In the genomic region with DNA sequence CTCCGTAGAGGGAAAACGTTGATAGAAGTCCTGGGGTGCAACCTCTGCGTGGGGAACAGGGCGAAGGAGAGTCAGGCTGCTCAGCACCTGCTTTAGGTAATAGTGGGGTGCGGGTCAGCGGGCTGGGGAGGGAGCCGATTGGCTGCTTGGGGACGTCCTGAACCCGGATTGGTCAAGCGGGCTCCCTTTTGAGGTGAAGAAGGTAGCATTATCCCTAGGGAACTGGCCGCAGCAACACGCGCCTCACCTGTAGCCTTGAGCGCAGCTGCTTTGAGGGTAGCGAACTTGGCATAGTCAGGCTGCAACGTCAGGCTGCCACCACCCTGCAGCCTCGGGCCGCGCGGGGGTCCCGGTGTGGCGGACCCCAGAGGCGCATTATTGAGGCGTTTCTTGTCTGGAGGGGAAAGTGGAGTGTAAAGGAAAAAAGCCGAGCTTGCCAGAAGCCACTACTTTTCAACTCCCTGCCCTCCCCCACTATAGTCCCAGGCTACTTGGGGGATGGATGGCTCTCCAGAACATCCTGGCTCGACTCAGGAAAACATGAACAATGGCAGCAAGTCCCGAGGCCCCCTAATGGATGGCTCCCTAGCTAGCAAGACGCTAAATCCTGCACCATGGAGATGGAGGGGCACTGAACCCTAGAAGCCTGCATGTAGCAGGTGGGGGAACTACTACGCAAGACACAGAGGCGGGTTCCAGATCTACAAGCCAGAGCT, we compare ENCODE assay signal across 14 mouse cellular contexts. TPM values are rescaled to one million over a fixed set of nuclear protein-coding genes. Genes with fewer than 3 reads are reported as not detected.
DNase-seq lines count a peak whose midpoint lies in the region; ATAC-seq and TF ChIP-seq lines count a peak whose summit lies in the region.
"Had no signal": no experiment of that assay in that cellular context is flagged by ENCODE, and none has a peak within 500 bp of the region (broad histone marks: within the 10 kb centered on the region; RNA-seq: fewer than 3 reads in every experiment).

No protein-coding gene starts in this region.

- ATAC-seq in heart, embryonic 12.5 days (ENCODE audit: insufficient number of reproducible peaks, low FRiP score) = no peak
- no peak for ATAC-seq in midbrain, embryonic 13.5 days
- ATAC-seq: activated CD4-positive, CD25-positive, alpha-beta regulatory T cell, adult 4 months; intestine, postnatal 0 days had no signal

- peaks cover 33% of the 10 kb centered on the region for H3K36me3 ChIP-seq in heart, embryonic 12.5 days
- H3K36me3 ChIP-seq in E14TG2a.4 (ENCODE audit: insufficient read depth, low read length) = peaks cover 48% of the 10 kb centered on the region
- peaks cover 47% of the 10 kb centered on the region for H3K36me3 ChIP-seq in embryonic facial prominence, embryonic 10.5 days (replicated peaks)
- peaks cover 40% of the 10 kb centered on the region for H3K36me3 ChIP-seq in midbrain, embryonic 13.5 days

- TF ChIP-seq CTCF in E14TG2a.4 (conservative IDR thresholded peaks at IDR 0.05; ENCODE audit: low read length) = no peak

- no peak for DNase-seq in heart, postnatal 25 days (ENCODE audit: low spot score)
- no peak for DNase-seq in embryonic facial prominence, embryonic 10.5 days (ENCODE audit: low spot score)
- DNase-seq in c-Kit-positive CD71-positive TER-119-positive erythroid progenitor cells, embryonic 14.5 days (ENCODE audit: low spot score) = no peak
- no peak for DNase-seq in kidney, postnatal 14 days
- no peak for DNase-seq in thymus, postnatal 0 days (ENCODE audit: low spot score)
- DNase-seq: liver, postnatal 0 days had no signal

- peaks cover 35% of the 10 kb centered on the region for H3K4me1 ChIP-seq in heart, embryonic 12.5 days (replicated peaks)
- peaks cover 75% of the 10 kb centered on the region for H3K4me1 ChIP-seq in E14TG2a.4 (replicated peaks; ENCODE audit: low read depth, low read length)
- H3K4me1 ChIP-seq in embryonic facial prominence, embryonic 10.5 days = peaks cover 54% of the 10 kb centered on the region
- peaks cover 57% of the 10 kb centered on the region for H3K4me1 ChIP-seq in midbrain, embryonic 13.5 days (replicated peaks)

- H3K9ac ChIP-seq in heart, embryonic 12.5 days = no peak overlapping the region
- peak overlapping the region; percentile 32; the same call in 1 of the 2 replicates for H3K9ac ChIP-seq in midbrain, embryonic 13.5 days (replicated peaks)
- H3K9ac ChIP-seq: embryonic facial prominence, embryonic 15.5 days; liver, postnatal 0 days had no signal

- peak overlapping the region; percentile 41 for H3K4me2 ChIP-seq in heart, embryonic 12.5 days
- H3K4me2 ChIP-seq in midbrain, embryonic 13.5 days (replicated peaks) = peak overlapping the region; percentile 35
- H3K4me2 ChIP-seq: embryonic facial prominence, embryonic 15.5 days had no signal

- peaks cover 95% of the 10 kb centered on the region for H3K27me3 ChIP-seq in heart, embryonic 12.5 days (replicated peaks)
- peaks cover 61% of the 10 kb centered on the region for H3K27me3 ChIP-seq in E14TG2a.4 (ENCODE audit: insufficient read depth, low read length)
- H3K27me3 ChIP-seq in embryonic facial prominence, embryonic 10.5 days (replicated peaks; ENCODE audit: low read depth, poor library complexity, severe bottlenecking) = peaks cover 82% of the 10 kb centered on the region
- peaks cover 75% of the 10 kb centered on the region for H3K27me3 ChIP-seq in midbrain, embryonic 13.5 days

- peak overlapping the region; percentile 27; the same call in 1 of the 2 replicates for H3K4me3 ChIP-seq in heart, embryonic 12.5 days
- H3K4me3 ChIP-seq in E14TG2a.4 (replicated peaks; ENCODE audit: low read length) = peak overlapping the region; percentile 75
- peak overlapping the region; percentile 33 for H3K4me3 ChIP-seq in embryonic facial prominence, embryonic 10.5 days
- H3K4me3 ChIP-seq in midbrain, embryonic 13.5 days (replicated peaks) = peak overlapping the region; percentile 6
- H3K4me3 ChIP-seq: embryonic facial prominence, embryonic 15.5 days had no signal

- H3K27ac ChIP-seq in heart, embryonic 12.5 days (ENCODE audit: poor library complexity, severe bottlenecking) = no peak overlapping the region
- no peak overlapping the region for H3K27ac ChIP-seq in embryonic facial prominence, embryonic 10.5 days (replicated peaks)
- no peak overlapping the region for H3K27ac ChIP-seq in midbrain, embryonic 13.5 days
- H3K27ac ChIP-seq: embryonic facial prominence, embryonic 15.5 days had no signal

- intact Hi-C loops in heart, postnatal 25 days (cut with DNase I) = no loop called here

- WGBS in heart, embryonic 12.5 days = 17% methylated on average over 30 of the region's 30 CpGs
- WGBS in embryonic facial prominence, embryonic 10.5 days = 11% methylated on average over 30 of the region's 30 CpGs
- 11% methylated on average over 30 of the region's 30 CpGs for WGBS in midbrain, embryonic 13.5 days

- H3K9me3 ChIP-seq in heart, embryonic 12.5 days (replicated peaks) = no peaks in the 10 kb centered on the region
- H3K9me3 ChIP-seq in E14TG2a.4 (ENCODE audit: low read length) = no peaks in the 10 kb centered on the region
- no peaks in the 10 kb centered on the region for H3K9me3 ChIP-seq in embryonic facial prominence, embryonic 10.5 days
- H3K9me3 ChIP-seq in midbrain, embryonic 13.5 days = no peaks in the 10 kb centered on the region
- H3K9me3 ChIP-seq: embryonic facial prominence, embryonic 15.5 days had no signal

RNA-seq across cellular contexts. Expression of a gene that starts 5.0 kb away (rescaled TPM):
- polyA plus RNA-seq in heart, embryonic 12.5 days (2016; fragmentation: Nextera tagmentation; extraction: Ambion mirVana) = 0.19 and 0.35 TPM in 2 replicates
- total RNA-seq in heart, postnatal 25 days (2021) = under 1 TPM; 0.13 to 0.20 TPM
- 0.35 and 0.38 TPM in 2 replicates for polyA plus RNA-seq in embryonic facial prominence, embryonic 10.5 days (2016; fragmentation: Nextera tagmentation; extraction: Ambion mirVana)
- 0.50 and 0.70 TPM in 2 replicates for polyA plus RNA-seq in midbrain, embryonic 13.5 days (2015; fragmentation: Nextera tagmentation; extraction: Ambion mirVana)
- polyA plus RNA-seq in thymus, postnatal 0 days (2015; fragmentation: Nextera tagmentation; extraction: Ambion mirVana) = 0.15 and 0.26 TPM in 2 replicates
- total RNA-seq: gastrocnemius, adult 18-20 months; megakaryocyte-erythroid progenitor cell, adult 5-6 weeks had no signal
- polyA plus RNA-seq: activated CD4-positive, CD25-positive, alpha-beta regulatory T cell, adult 4 months; intestine, postnatal 0 days had no signal

RNA-seq across cellular contexts. Expression of a gene that starts 16.5 kb away (rescaled TPM):
- polyA plus RNA-seq in heart, embryonic 12.5 days (2016; fragmentation: Nextera tagmentation; extraction: Ambion mirVana) = 0.09 TPM in 1 of 2 replicates, not detected in the other
- under 1 TPM in 1 of 2 experiments, not detected in 1; 0.36 TPM for total RNA-seq in heart, postnatal 25 days (2021)
- 0.10 and 0.75 TPM in 2 replicates for polyA plus RNA-seq in embryonic facial prominence, embryonic 10.5 days (2016; fragmentation: Nextera tagmentation; extraction: Ambion mirVana)
- not detected in 2 replicates for polyA plus RNA-seq in midbrain, embryonic 13.5 days (2015; fragmentation: Nextera tagmentation; extraction: Ambion mirVana)
- polyA plus RNA-seq in thymus, postnatal 0 days (2015; fragmentation: Nextera tagmentation; extraction: Ambion mirVana) = 0.22 and 0.49 TPM in 2 replicates
- total RNA-seq: gastrocnemius, adult 18-20 months had no signal
- polyA plus RNA-seq: intestine, postnatal 0 days had no signal

RNA-seq across cellular contexts. Expression of a gene that starts 36.9 kb away (rescaled TPM):
- polyA plus RNA-seq in heart, embryonic 12.5 days (2016; fragmentation: Nextera tagmentation; extraction: Ambion mirVana) = 57.9 and 67.0 TPM in 2 replicates
- total RNA-seq in heart, postnatal 25 days (2021) = under 1 TPM; 0.36 to 0.78 TPM
- 81.5 and 82.5 TPM in 2 replicates for polyA plus RNA-seq in embryonic facial prominence, embryonic 10.5 days (2016; fragmentation: Nextera tagmentation; extraction: Ambion mirVana)
- polyA plus RNA-seq in midbrain, embryonic 13.5 days (2015; fragmentation: Nextera tagmentation; extraction: Ambion mirVana) = 28.6 and 30.4 TPM in 2 replicates
- 59.3 and 61.5 TPM in 2 replicates for polyA plus RNA-seq in thymus, postnatal 0 days (2015; fragmentation: Nextera tagmentation; extraction: Ambion mirVana)
- total RNA-seq: gastrocnemius, adult 18-20 months had no signal

RNA-seq across cellular contexts. Expression of a gene that starts 44.5 kb away (rescaled TPM):
- not detected in 2 replicates for polyA plus RNA-seq in heart, embryonic 12.5 days (2016; fragmentation: Nextera tagmentation; extraction: Ambion mirVana)
- not detected for total RNA-seq in heart, postnatal 25 days (2021)
- not detected in 2 replicates for polyA plus RNA-seq in embryonic facial prominence, embryonic 10.5 days (2016; fragmentation: Nextera tagmentation; extraction: Ambion mirVana)
- polyA plus RNA-seq in midbrain, embryonic 13.5 days (2015; fragmentation: Nextera tagmentation; extraction: Ambion mirVana) = 9.6 and 9.7 TPM in 2 replicates
- polyA plus RNA-seq in thymus, postnatal 0 days (2015; fragmentation: Nextera tagmentation; extraction: Ambion mirVana) = not detected in 2 replicates
- total RNA-seq: gastrocnemius, adult 18-20 months; megakaryocyte-erythroid progenitor cell, adult 5-6 weeks had no signal
- polyA plus RNA-seq: activated CD4-positive, CD25-positive, alpha-beta regulatory T cell, adult 4 months; embryonic facial prominence, embryonic 15.5 days; intestine, postnatal 0 days; liver, postnatal 0 days had no signal

Comparison
In these comparisons a context has a peak if more than half of its experiments do, and no peak if none do; other contexts are left out.
1. H3K4me3 ChIP-seq: peak in every context shown above with its lines; median percentile 75 in E14TG2a.4; 33 in embryonic facial prominence, embryonic 10.5 days; 27 in heart, embryonic 12.5 days; 6 in midbrain, embryonic 13.5 days.